Mouse (Mus musculus) heart, embryonic 15.5 days (tissue): ENCODE data around the gene Gprc5c. TPM values are rescaled to one million over a fixed set of nuclear protein-coding genes. Genes with fewer than 3 reads are reported as not detected.

ENCODE experiments used
- ATAC-seq: fragments of 200-750 bp; cut with Nextera tagmentation; replicated peaks from 2 replicates; pipeline ENCODE4 v1.8.0; 2017; ENCODE audit warnings: low read depth, moderate TSS enrichment; ENCODE audit not compliant: insufficient number of reproducible peaks, insufficient read depth, low FRiP score
- H3K27ac ChIP-seq: fragments of 300-500 bp; sonication (generic); 2 replicates; pipeline ENCODE4 v1.5.1; 2015; ENCODE audit warnings: mild to moderate bottlenecking, inconsistent platforms
- H3K27me3 ChIP-seq: fragments of 300-500 bp; sonication (generic); 2 replicates; pipeline ENCODE4 v1.6.1; 2015; ENCODE audit warnings: inconsistent platforms
- H3K36me3 ChIP-seq: fragments of 300-500 bp; sonication (generic); 2 replicates; pipeline ENCODE4 v1.6.1; 2015; ENCODE audit warnings: mild to moderate bottlenecking, inconsistent platforms
- H3K4me1 ChIP-seq: fragments of 300-500 bp; sonication (generic); replicated peaks from 2 replicates; pipeline ENCODE4 v1.6.1; 2015; ENCODE audit warnings: inconsistent platforms
- H3K4me2 ChIP-seq: fragments of 300-500 bp; sonication (generic); 2 replicates; pipeline ENCODE4 v1.6.1; 2015; ENCODE audit warnings: inconsistent platforms, mild to moderate bottlenecking, moderate library complexity
- H3K4me3 ChIP-seq: fragments of 300-500 bp; sonication (generic); 2 replicates; pipeline ENCODE4 v1.5.1; 2015; ENCODE audit warnings: mild to moderate bottlenecking, inconsistent platforms
- H3K9ac ChIP-seq: fragments of 300-500 bp; sonication (generic); 2 replicates; pipeline ENCODE4 v1.6.1; 2015; ENCODE audit warnings: mild to moderate bottlenecking, inconsistent platforms
- H3K9me3 ChIP-seq: fragments of 300-500 bp; sonication (generic); replicated peaks from 2 replicates; pipeline ENCODE4 v1.6.1; 2016; ENCODE audit warnings: inconsistent platforms
- WGBS: fragments of 180-500 bp; shearing (Covaris S2); methylation state at CpG from one replicate; pipeline ENCODE4 v1.1.7; 2015; ENCODE audit warnings: mixed read lengths; 5-methylcytosine and 5-hydroxymethylcytosine counted together
- polyA plus RNA-seq: library from polyadenylated mRNA; unstranded; fragments of >200 nt; fragmentation: Nextera tagmentation; extraction: Ambion mirVana; gene quantifications from 2 replicates; pipeline ENCODE4 v1.2.1, GENCODE M21; 2015

The Gprc5c gene
- 12.4 and 19.8 TPM in 2 replicates for polyA plus RNA-seq

GRCm38 (mm10) chr11:114850452-114851268 is at the start of gene Gprc5c:
Gene Gprc5c (plus strand): TSS chr11:114851152.
- H3K9ac ChIP-seq, result peak within 1 kb of the TSS; percentile 76
- ATAC-seq, result peak; percentile 32; the same call in 1 of the 2 replicates
- 1% methylated on average over 39 of the region's 43 CpGs for WGBS

GRCm38 (mm10) chr11:114801906-114802305 is 49.0 kb upstream of the Gprc5c start:
- no peak overlapping the region for H3K4me3 ChIP-seq
- 88% methylated on average over 1 of the region's 1 CpGs for WGBS
- peaks cover 8% of the 10 kb centered on the region; the same call in 1 of the 2 replicates for H3K27me3 ChIP-seq
- H3K27ac ChIP-seq, result no peak overlapping the region
- ATAC-seq, result no peak
- H3K9me3 ChIP-seq, result no peaks in the 10 kb centered on the region
- no peaks in the 10 kb centered on the region for H3K4me1 ChIP-seq
- H3K36me3 ChIP-seq, result no peaks in the 10 kb centered on the region
- H3K9ac ChIP-seq, result no peak overlapping the region
- no peak overlapping the region for H3K4me2 ChIP-seq

More at GRCm38 (mm10) chr11:114850452-114851268, at the start of gene Gprc5c:
- Histone ChIP-seq H3K4me3 (peak within 1 kb of the TSS; percentile 81), H3K4me2 (peak within 1 kb of the TSS; percentile 99), H3K4me1 (peaks cover 32% of the 10 kb centered on the region), H3K27me3 (peaks cover 10% of the 10 kb centered on the region; the same call in 1 of the 2 replicates), H3K27ac (peak within 1 kb of the TSS; percentile 81), H3K36me3 (no peaks in the 10 kb centered on the region), H3K9me3 (no peaks in the 10 kb centered on the region)

- H3K4me2 ChIP-seq, result no peak overlapping the region
- 60% methylated on average over 15 of the region's 15 CpGs for WGBS
- ATAC-seq, result no peak
Measured at GRCm38 (mm10) chr11:114802540-114803267, 48.2 kb upstream of the Gprc5c start.

GRCm38 (mm10) chr11:114803990-114804389 is 47.0 kb upstream of the Gprc5c start:
- no peak for ATAC-seq
- 46% methylated on average over 8 of the region's 8 CpGs for WGBS

More at GRCm38 (mm10) chr11:114802540-114803267, 48.2 kb upstream of the Gprc5c start:
- Histone ChIP-seq H3K9ac (no peak overlapping the region), H3K4me1 (no peaks in the 10 kb centered on the region; the same call in 1 of the 2 replicates), H3K9me3 (no peaks in the 10 kb centered on the region), H3K27ac (no peak overlapping the region), H3K36me3 (no peaks in the 10 kb centered on the region), H3K27me3 (0 out of 2 replicates have a peak, but pooled peaks cover 3% of the 10 kb centered on the region), H3K4me3 (no peak overlapping the region)

DNA sequence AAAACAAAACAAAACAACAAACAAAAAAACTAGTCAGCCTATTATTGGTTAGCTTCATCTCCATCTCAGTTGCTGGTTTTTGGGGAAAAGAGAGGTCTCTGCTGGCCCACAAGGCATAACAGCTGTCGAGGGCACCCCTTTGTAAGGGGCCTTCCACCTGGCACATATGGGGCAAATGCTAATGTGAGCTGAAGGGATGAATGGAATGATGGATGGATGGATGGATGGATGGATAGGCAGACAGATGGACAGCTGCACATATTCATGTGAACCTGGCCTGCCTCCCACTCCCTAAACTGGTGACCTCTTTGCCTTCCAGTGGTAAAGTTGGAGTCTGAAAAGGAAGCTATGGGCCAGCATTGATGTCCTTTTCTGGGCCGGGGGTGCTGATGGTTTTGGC is 43.9 kb upstream of the Gprc5c start:
- no peak overlapping the region for H3K4me2 ChIP-seq
- 0 out of 2 replicates have a peak, but pooled peaks cover under 1% of the 10 kb centered on the region for H3K27me3 ChIP-seq
- H3K4me3 ChIP-seq, result no peak overlapping the region
- no peaks in the 10 kb centered on the region for H3K9me3 ChIP-seq
- H3K36me3 ChIP-seq, result no peaks in the 10 kb centered on the region
- no peak overlapping the region for H3K27ac ChIP-seq
- WGBS, result 72% methylated on average over 2 of the region's 2 CpGs
- H3K4me1 ChIP-seq, result no peaks in the 10 kb centered on the region; the same call in 1 of the 2 replicates
- H3K9ac ChIP-seq, result no peak overlapping the region
- no peak for ATAC-seq

More at GRCm38 (mm10) chr11:114803990-114804389, 47.0 kb upstream of the Gprc5c start:
- Histone ChIP-seq H3K4me2 (no peak overlapping the region), H3K9ac (no peak overlapping the region), H3K36me3 (no peaks in the 10 kb centered on the region), H3K27ac (no peak overlapping the region), H3K4me1 (no peaks in the 10 kb centered on the region; the same call in 1 of the 2 replicates), H3K4me3 (no peak overlapping the region), H3K9me3 (no peaks in the 10 kb centered on the region), H3K27me3 (0 out of 2 replicates have a peak, but pooled peaks cover 3% of the 10 kb centered on the region)

DNA sequence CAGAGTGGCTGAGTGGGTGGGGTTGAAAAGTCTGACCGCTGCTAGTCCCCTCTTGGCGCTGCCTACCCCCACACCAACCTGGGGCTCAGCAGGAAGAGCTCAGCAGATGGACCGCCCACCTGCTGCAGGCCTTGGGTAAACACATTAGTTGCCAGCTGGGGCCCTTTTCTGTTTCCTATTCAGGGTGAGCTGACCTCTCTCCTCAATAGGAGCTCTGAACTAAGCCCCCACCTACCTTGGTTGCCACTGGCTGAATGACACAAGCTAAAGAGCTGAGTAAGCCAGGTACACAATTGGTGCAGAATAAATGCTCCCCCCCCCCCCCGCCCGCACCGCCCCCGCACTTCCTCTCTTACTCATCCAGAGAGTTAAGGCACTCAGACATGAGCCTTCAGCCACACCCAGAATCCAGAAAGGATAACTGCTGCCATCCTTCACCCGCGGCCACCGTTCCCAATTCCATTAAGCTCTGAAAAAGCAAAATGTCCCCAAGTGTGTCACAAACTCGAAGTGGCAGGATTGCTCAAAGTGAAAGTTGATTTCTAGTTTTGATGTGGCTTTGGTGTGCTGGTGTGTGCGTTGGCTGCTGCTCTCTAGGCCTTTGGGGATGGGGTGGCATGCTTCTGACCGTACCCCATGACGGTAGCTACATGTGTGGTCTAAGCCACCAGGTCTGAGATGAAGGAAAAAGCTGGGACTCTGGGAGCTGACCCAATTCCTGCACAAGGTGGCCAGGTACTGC is 43.1 kb upstream of the Gprc5c start:
- H3K27me3 ChIP-seq, result no peaks in the 10 kb centered on the region
- no peak overlapping the region for H3K27ac ChIP-seq
- H3K4me3 ChIP-seq, result no peak overlapping the region
- 37% methylated on average over 13 of the region's 14 CpGs for WGBS
- H3K9me3 ChIP-seq, result no peaks in the 10 kb centered on the region
- no peak for ATAC-seq
- no peaks in the 10 kb centered on the region for H3K36me3 ChIP-seq
- H3K4me1 ChIP-seq, result peaks cover 2% of the 10 kb centered on the region
- no peak overlapping the region for H3K9ac ChIP-seq
- no peak overlapping the region for H3K4me2 ChIP-seq

GRCm38 (mm10) chr11:114809371-114809770 is 41.6 kb upstream of the Gprc5c start:
- Histone ChIP-seq H3K9me3 (no peaks in the 10 kb centered on the region), H3K36me3 (no peaks in the 10 kb centered on the region), H3K4me1 (peaks cover 5% of the 10 kb centered on the region), H3K4me3 (no peak overlapping the region), H3K27me3 (no peaks in the 10 kb centered on the region), H3K4me2 (no peak overlapping the region), H3K9ac (no peak overlapping the region), H3K27ac (no peak overlapping the region)
- WGBS, result 82% methylated on average over 1 of the region's 1 CpGs
- ATAC-seq, result no peak

GRCm38 (mm10) chr11:114810344-114810743 is 40.6 kb upstream of the Gprc5c start:
- H3K27ac ChIP-seq, result no peak overlapping the region
- WGBS, result 26% methylated on average over 4 of the region's 4 CpGs
- no peak for ATAC-seq
- no peak overlapping the region for H3K4me2 ChIP-seq
- H3K27me3 ChIP-seq, result no peaks in the 10 kb centered on the region
- no peak overlapping the region for H3K4me3 ChIP-seq
- H3K36me3 ChIP-seq, result no peaks in the 10 kb centered on the region
- H3K9ac ChIP-seq, result no peak overlapping the region
- no peaks in the 10 kb centered on the region for H3K9me3 ChIP-seq
- peaks cover 15% of the 10 kb centered on the region for H3K4me1 ChIP-seq

GRCm38 (mm10) chr11:114812731-114813240 is 38.2 kb upstream of the Gprc5c start:
- Histone ChIP-seq H3K4me3 (no peak overlapping the region), H3K9me3 (no peaks in the 10 kb centered on the region), H3K4me1 (peaks cover 16% of the 10 kb centered on the region), H3K9ac (no peak overlapping the region), H3K27ac (no peak overlapping the region), H3K27me3 (no peaks in the 10 kb centered on the region), H3K36me3 (no peaks in the 10 kb centered on the region), H3K4me2 (no peak overlapping the region)
- no peak; the same call in 1 of the 2 replicates for ATAC-seq
- WGBS, result 11% methylated on average over 6 of the region's 6 CpGs

DNA sequence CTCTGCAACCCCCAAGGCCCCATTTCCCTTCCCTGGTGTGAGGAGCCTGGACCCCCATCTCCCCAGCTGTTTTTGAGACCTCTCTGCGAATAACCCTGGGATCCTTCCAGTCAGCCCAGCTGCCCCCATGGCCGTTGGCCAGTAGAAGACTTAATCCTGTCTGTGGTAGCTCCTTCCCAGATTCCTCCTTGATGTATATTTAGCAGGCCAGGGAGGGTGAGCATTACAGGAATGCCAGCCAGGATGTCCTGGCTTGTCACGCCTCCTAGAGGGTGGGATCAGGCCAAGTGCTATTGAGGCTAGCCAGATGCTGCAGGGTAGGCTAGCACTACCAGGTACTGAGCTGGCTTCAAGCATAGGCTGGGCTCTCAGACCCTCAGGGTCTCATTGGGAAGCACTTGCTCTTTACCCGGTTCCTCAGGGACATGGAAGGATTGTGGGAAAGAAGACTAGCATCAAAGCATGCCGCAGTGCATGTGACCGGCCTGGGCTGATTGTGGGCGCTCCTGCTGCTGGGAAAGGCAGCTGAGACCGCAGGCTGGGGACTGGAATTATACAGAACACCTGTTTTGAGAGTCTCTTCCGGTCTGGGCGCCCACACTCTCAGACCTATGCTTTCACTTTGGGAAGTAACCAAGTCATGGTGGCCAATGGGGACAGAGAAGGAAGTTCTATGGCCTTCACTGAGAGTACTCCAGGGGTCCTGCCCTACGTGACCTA is 35.9 kb upstream of the Gprc5c start:
- Histone ChIP-seq H3K9me3 (no peaks in the 10 kb centered on the region), H3K4me2 (no peak overlapping the region), H3K27me3 (no peaks in the 10 kb centered on the region), H3K4me1 (peaks cover 16% of the 10 kb centered on the region), H3K4me3 (no peak overlapping the region), H3K36me3 (no peaks in the 10 kb centered on the region), H3K9ac (no peak overlapping the region), H3K27ac (peak overlapping the region; percentile 7; the same call in 1 of the 2 replicates)
- WGBS, result 49% methylated on average over 11 of the region's 11 CpGs
- peak; percentile 65; the same call in 1 of the 2 replicates for ATAC-seq
